Mouse (Mus musculus): ENCODE results near the gene Slc38a3. TPM values are rescaled to one million over a fixed set of nuclear protein-coding genes. Genes with fewer than 3 reads are reported as not detected.

Slc38a3 gene
- polyA plus RNA-seq, 1 experiment from 2014 or later = 31.9 TPM

DNA sequence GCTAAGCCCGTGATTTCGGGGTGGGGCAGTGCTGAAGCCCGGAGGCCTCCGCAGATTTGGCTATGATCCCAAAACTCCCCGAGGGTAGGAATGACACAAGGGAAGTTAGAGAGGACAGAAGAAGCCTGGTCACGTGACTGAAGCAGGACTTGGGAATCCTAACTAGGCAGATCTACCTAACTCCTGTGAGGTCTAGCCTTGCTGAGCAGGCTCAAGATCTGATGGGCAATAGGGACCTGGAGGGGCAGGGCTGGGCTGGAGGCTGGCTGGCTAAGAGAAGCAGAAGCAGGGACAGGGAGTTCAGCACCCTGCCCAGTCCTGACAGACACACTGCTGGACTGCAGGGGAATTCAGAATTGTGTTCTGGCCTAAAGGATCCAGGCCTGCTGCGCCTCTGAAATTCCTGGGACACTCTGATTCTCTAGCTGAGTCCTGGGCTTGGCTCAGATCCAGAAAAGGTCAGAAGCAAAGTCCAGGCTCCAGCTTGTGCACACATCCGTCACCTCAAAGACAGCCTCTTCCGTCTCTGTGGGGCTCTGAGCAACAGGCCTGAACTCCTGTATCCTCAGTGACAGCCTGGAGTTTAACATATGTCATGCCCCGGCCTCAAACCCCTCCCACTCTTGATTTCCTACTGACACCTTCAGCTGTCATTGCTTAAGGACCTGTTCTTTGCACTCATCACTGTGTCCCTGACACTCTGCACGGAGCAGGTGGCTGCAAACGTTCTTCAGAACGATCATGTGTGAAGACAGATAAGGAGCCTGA lies 50.4 kb downstream of the Slc38a3 start:
- WGBS = 57% methylated on average over 13 of the region's 13 CpGs
- H3K36me3 ChIP-seq (ENCODE audit: control insufficient read depth, insufficient read depth, low read length) = peaks cover 71% of the 10 kb centered on the region
- no peaks in the 10 kb centered on the region for H3K9me3 ChIP-seq (ENCODE audit: control insufficient read depth, low read length)
- H3K27me3 ChIP-seq (ENCODE audit: control insufficient read depth, insufficient read depth, low read length) = no peaks in the 10 kb centered on the region
- H3K27ac ChIP-seq (replicated peaks; ENCODE audit: low read depth, low read length) = peak overlapping the region; percentile 42
- H3K4me2 ChIP-seq (ENCODE audit: low read length) = no peak overlapping the region
- peak; percentile 21; the same call in 1 of the 2 replicates for ATAC-seq (ENCODE audit: low FRiP score, low TSS enrichment)
- H3K4me1 ChIP-seq (ENCODE audit: control insufficient read depth, insufficient read depth, low read length) = no peaks in the 10 kb centered on the region
- no peak overlapping the region; the same call in 1 of the 2 replicates for H3K9ac ChIP-seq (replicated peaks; ENCODE audit: low read length)
- no peak overlapping the region for H3K4me3 ChIP-seq (replicated peaks; ENCODE audit: low read depth, low read length)
- peak; percentile 73 for DNase-seq

DNA sequence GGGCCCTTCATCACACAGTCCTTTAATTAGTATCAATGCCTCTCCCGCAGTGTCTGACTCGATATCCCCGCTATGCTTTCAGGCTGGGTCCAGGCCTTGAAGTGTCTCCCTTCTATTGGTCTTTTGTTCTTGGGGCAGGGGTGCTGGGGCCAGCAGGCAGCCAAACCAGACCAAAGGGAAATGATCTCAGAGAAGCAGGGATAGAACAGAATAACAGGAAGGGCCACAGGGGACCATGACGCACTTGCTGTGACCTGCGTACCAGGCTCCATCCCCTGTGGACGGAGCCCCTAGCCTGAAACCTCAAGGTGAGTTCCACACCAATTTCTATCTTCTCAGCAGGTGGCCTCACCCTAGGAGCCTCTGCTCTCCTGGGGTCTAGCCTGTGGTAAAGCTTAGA lies 51.2 kb downstream of the Slc38a3 start:
- no peak overlapping the region for H3K4me2 ChIP-seq (ENCODE audit: low read length)
- DNase-seq (no peak), ATAC-seq (ENCODE audit: low FRiP score, low TSS enrichment) (no peak)
- no peaks in the 10 kb centered on the region for H3K27me3 ChIP-seq (ENCODE audit: control insufficient read depth, insufficient read depth, low read length)
- H3K4me1 ChIP-seq (ENCODE audit: control insufficient read depth, insufficient read depth, low read length) = peaks cover 1% of the 10 kb centered on the region
- H3K36me3 ChIP-seq (ENCODE audit: control insufficient read depth, insufficient read depth, low read length) = peaks cover 74% of the 10 kb centered on the region
- no peak overlapping the region for H3K4me3 ChIP-seq (replicated peaks; ENCODE audit: low read depth, low read length)
- no peaks in the 10 kb centered on the region for H3K9me3 ChIP-seq (ENCODE audit: control insufficient read depth, low read length)
- H3K9ac ChIP-seq (replicated peaks; ENCODE audit: low read length) = no peak overlapping the region
- 95% methylated on average over 6 of the region's 6 CpGs for WGBS
- peak overlapping the region; percentile 45; the same call in 1 of the 2 replicates for H3K27ac ChIP-seq (replicated peaks; ENCODE audit: low read depth, low read length)

- H3K4me1 ChIP-seq (ENCODE audit: control insufficient read depth, insufficient read depth, low read length) = peaks cover 5% of the 10 kb centered on the region
- no peaks in the 10 kb centered on the region for H3K9me3 ChIP-seq (ENCODE audit: control insufficient read depth, low read length)
- WGBS = 84% methylated on average over 2 of the region's 2 CpGs
- no peak overlapping the region for H3K9ac ChIP-seq (replicated peaks; ENCODE audit: low read length)
- DNase-seq (no peak), ATAC-seq (ENCODE audit: low FRiP score, low TSS enrichment) (no peak)
- no peak overlapping the region for H3K4me2 ChIP-seq (ENCODE audit: low read length)
- no peak overlapping the region for H3K4me3 ChIP-seq (replicated peaks; ENCODE audit: low read depth, low read length)
- no peaks in the 10 kb centered on the region for H3K27me3 ChIP-seq (ENCODE audit: control insufficient read depth, insufficient read depth, low read length)
- no peak overlapping the region for H3K27ac ChIP-seq (replicated peaks; ENCODE audit: low read depth, low read length)
- peaks cover 71% of the 10 kb centered on the region for H3K36me3 ChIP-seq (ENCODE audit: control insufficient read depth, insufficient read depth, low read length)
Measured at GRCm38 (mm10) chr9:107617461-107617860, 51.9 kb downstream of the Slc38a3 start.

GRCm38 (mm10) chr9:107615035-107615434 lies 54.3 kb downstream of the Slc38a3 start:
- Histone ChIP-seq H3K27ac (replicated peaks; ENCODE audit: low read depth, low read length) (peak overlapping the region; percentile 33; the same call in 1 of the 2 replicates), H3K4me1 (ENCODE audit: control insufficient read depth, insufficient read depth, low read length) (peaks cover 18% of the 10 kb centered on the region), H3K9ac (replicated peaks; ENCODE audit: low read length) (no peak overlapping the region), H3K4me2 (ENCODE audit: low read length) (no peak overlapping the region), H3K27me3 (ENCODE audit: control insufficient read depth, insufficient read depth, low read length) (no peaks in the 10 kb centered on the region), H3K4me3 (replicated peaks; ENCODE audit: low read depth, low read length) (no peak overlapping the region), H3K36me3 (ENCODE audit: control insufficient read depth, insufficient read depth, low read length) (peaks cover 60% of the 10 kb centered on the region), H3K9me3 (ENCODE audit: control insufficient read depth, low read length) (no peaks in the 10 kb centered on the region)
- 52% methylated on average over 4 of the region's 4 CpGs for WGBS
- no peak for ATAC-seq (ENCODE audit: low FRiP score, low TSS enrichment)
- no peak for DNase-seq

GRCm38 (mm10) chr9:107612945-107613569 lies 56.3 kb downstream of the Slc38a3 start:
- peak overlapping the region; percentile 25; the same call in 1 of the 2 replicates for H3K4me3 ChIP-seq (replicated peaks; ENCODE audit: low read depth, low read length)
- H3K9ac ChIP-seq (replicated peaks; ENCODE audit: low read length) = peak overlapping the region; percentile 80; the same call in 1 of the 2 replicates
- no peaks in the 10 kb centered on the region for H3K9me3 ChIP-seq (ENCODE audit: control insufficient read depth, low read length)
- peaks cover 22% of the 10 kb centered on the region for H3K4me1 ChIP-seq (ENCODE audit: control insufficient read depth, insufficient read depth, low read length)
- WGBS = 13% methylated on average over 12 of the region's 12 CpGs
- H3K27me3 ChIP-seq (ENCODE audit: control insufficient read depth, insufficient read depth, low read length) = no peaks in the 10 kb centered on the region
- no peak; the same call in 1 of the 2 replicates for ATAC-seq (ENCODE audit: low FRiP score, low TSS enrichment)
- H3K36me3 ChIP-seq (ENCODE audit: control insufficient read depth, insufficient read depth, low read length) = peaks cover 40% of the 10 kb centered on the region
- DNase-seq = peak; percentile 71
- H3K4me2 ChIP-seq (ENCODE audit: low read length) = peak overlapping the region; percentile 70
- peak overlapping the region; percentile 100 for H3K27ac ChIP-seq (replicated peaks; ENCODE audit: low read depth, low read length)

GRCm38 (mm10) chr9:107612191-107612944 lies 57.0 kb downstream of the Slc38a3 start:
- WGBS = 1% methylated on average over 48 of the region's 48 CpGs
- peak; percentile 92 for ATAC-seq (ENCODE audit: low FRiP score, low TSS enrichment)
- peak; percentile 99 for DNase-seq
- H3K36me3 ChIP-seq (ENCODE audit: control insufficient read depth, insufficient read depth, low read length) = peaks cover 35% of the 10 kb centered on the region
- H3K4me3 ChIP-seq (replicated peaks; ENCODE audit: low read depth, low read length) = peak overlapping the region; percentile 25
- peak overlapping the region; percentile 100 for H3K27ac ChIP-seq (replicated peaks; ENCODE audit: low read depth, low read length)
- H3K4me1 ChIP-seq (ENCODE audit: control insufficient read depth, insufficient read depth, low read length) = peaks cover 22% of the 10 kb centered on the region
- H3K27me3 ChIP-seq (ENCODE audit: control insufficient read depth, insufficient read depth, low read length) = no peaks in the 10 kb centered on the region
- H3K4me2 ChIP-seq (ENCODE audit: low read length) = peak overlapping the region; percentile 70
- H3K9ac ChIP-seq (replicated peaks; ENCODE audit: low read length) = peak overlapping the region; percentile 80
- H3K9me3 ChIP-seq (ENCODE audit: control insufficient read depth, low read length) = no peaks in the 10 kb centered on the region

- peak overlapping the region; percentile 80 for H3K9ac ChIP-seq (replicated peaks; ENCODE audit: low read length)
- no peak for DNase-seq
- 77% methylated on average over 6 of the region's 6 CpGs for WGBS
- H3K27me3 ChIP-seq (ENCODE audit: control insufficient read depth, insufficient read depth, low read length) = no peaks in the 10 kb centered on the region
- peak overlapping the region; percentile 100 for H3K27ac ChIP-seq (replicated peaks; ENCODE audit: low read depth, low read length)
- H3K36me3 ChIP-seq (ENCODE audit: control insufficient read depth, insufficient read depth, low read length) = peaks cover 29% of the 10 kb centered on the region
- peak overlapping the region; percentile 70 for H3K4me2 ChIP-seq (ENCODE audit: low read length)
- peaks cover 22% of the 10 kb centered on the region for H3K4me1 ChIP-seq (ENCODE audit: control insufficient read depth, insufficient read depth, low read length)
- H3K4me3 ChIP-seq (replicated peaks; ENCODE audit: low read depth, low read length) = peak overlapping the region; percentile 25; the same call in 1 of the 2 replicates
- ATAC-seq (ENCODE audit: low FRiP score, low TSS enrichment) = no peak; the same call in 1 of the 2 replicates
- H3K9me3 ChIP-seq (ENCODE audit: control insufficient read depth, low read length) = no peaks in the 10 kb centered on the region
Measured at GRCm38 (mm10) chr9:107611456-107612190, 57.7 kb downstream of the Slc38a3 start.

DNA sequence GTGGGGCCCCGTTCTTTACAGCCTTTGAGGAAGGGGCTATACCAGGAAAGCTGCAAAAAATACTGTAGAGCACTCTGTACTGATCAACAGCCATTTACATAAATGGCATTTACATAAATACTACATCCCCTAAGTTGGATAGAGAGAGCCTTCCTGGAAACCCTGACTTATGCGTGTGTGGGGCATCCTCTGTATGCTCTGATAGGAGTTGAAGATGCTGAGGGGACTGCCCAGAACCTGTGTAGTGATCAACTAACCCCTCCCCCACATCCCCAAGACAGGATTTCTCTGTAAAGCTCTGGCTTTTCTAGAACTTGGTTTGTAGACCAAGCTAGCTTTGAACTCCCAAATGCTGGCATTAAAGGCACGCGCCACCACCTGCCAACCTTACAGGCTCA lies 59.9 kb downstream of the Slc38a3 start:
- DNase-seq (no peak), ATAC-seq (ENCODE audit: low FRiP score, low TSS enrichment) (no peak)
- 64% methylated on average over 4 of the region's 4 CpGs for WGBS
- no peak overlapping the region for H3K27ac ChIP-seq (replicated peaks; ENCODE audit: low read depth, low read length)
- no peak overlapping the region for H3K4me2 ChIP-seq (ENCODE audit: low read length)
- no peaks in the 10 kb centered on the region for H3K27me3 ChIP-seq (ENCODE audit: control insufficient read depth, insufficient read depth, low read length)
- H3K36me3 ChIP-seq (ENCODE audit: control insufficient read depth, insufficient read depth, low read length) = peaks cover 7% of the 10 kb centered on the region
- no peak overlapping the region for H3K4me3 ChIP-seq (replicated peaks; ENCODE audit: low read depth, low read length)
- no peaks in the 10 kb centered on the region for H3K9me3 ChIP-seq (ENCODE audit: control insufficient read depth, low read length)
- H3K9ac ChIP-seq (replicated peaks; ENCODE audit: low read length) = no peak overlapping the region
- peaks cover 29% of the 10 kb centered on the region for H3K4me1 ChIP-seq (ENCODE audit: control insufficient read depth, insufficient read depth, low read length)

Data from midbrain, embryonic 14.5 days (tissue).